Mouse (Mus musculus) Patski (cell line): ENCODE results near the gene Ssbp4. TPM values are rescaled to one million over a fixed set of nuclear protein-coding genes. Genes with fewer than 3 reads are reported as not detected.

Source experiments
- ATAC-seq: fragments of 100-300 bp; one replicate; pipeline ENCODE4 v1.8.0; 2021
- CTCF ChIA-PET: fragments of 350-600 bp; sonication (Branson Sonifier 250); formaldehyde crosslinking; loops from one replicate; lab custom pipeline; 2022; ENCODE audit warnings: inconsistent platforms; lab: Charles Lee
- POLR2A ChIA-PET: fragments of 350-600 bp; sonication (Branson Sonifier 250); formaldehyde crosslinking; loops from one replicate; lab custom pipeline; 2022; ENCODE audit warnings: antibody characterized with exemption, inconsistent platforms; lab: Charles Lee
- DNase-seq: peaks from one replicate; pipeline ENCODE4 v3.0.0-alpha.2; 2011; ENCODE audit warnings: low read depth, low spot score
- H3K27me3 ChIP-seq: fragments of 371-371 bp; one replicate; pipeline ENCODE4 v1.5.1; 2021
- CTCF ChIP-seq: fragments of 100-300 bp; IDR thresholded peaks from one replicate; pipeline ENCODE4 v1.5.1; 2021
- in situ Hi-C: fragments of 300-500 bp; cut with MboI; formaldehyde crosslinking; loops from 3 replicates; pipeline ENCODE4 v1.11.1; 2018; ENCODE audit warnings: low pct_unique_long_range_greater_than_20kb, mixed read lengths
- polyA plus RNA-seq: library from polyadenylated mRNA; unstranded; gene quantifications from one replicate; pipeline ENCODE4 v1.2.3, GENCODE M21; 2021

Gene Ssbp4
- polyA plus RNA-seq, 1 experiment from 2014 or later, result 253 TPM

DNA sequence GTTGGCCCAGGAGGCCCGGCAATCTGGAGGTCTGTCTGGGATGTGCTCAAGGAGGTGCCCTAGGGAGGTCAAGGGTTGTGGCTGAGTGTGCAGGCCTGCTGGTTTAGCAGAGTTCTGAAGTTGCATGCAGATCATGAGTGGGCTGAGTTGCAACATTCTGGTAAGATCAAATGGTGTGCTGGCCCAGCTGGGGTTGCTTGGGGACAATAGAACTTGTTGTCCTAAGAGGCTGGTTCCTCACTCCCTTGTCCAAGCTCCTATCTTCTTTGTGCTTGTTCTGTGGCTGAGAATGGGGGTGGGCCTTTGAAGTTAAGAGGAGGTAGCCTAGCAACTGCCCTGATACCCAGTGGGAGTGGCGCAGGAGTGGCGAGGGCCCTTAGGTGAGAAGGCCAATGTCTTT is 45.9 kb downstream of the Ssbp4 start:
- ChIA-PET POLR2A (interaction anchor here (1.4 kb wide), 1 partner anchor 31 kb away, joined by 4 read pairs; no protein-coding TSS in a partner anchor), CTCF (no interaction called here)
- DNase-seq (no peak), ATAC-seq (no peak)
- in situ Hi-C loops, result no loop called here
- TF ChIP-seq CTCF, result no peak
- H3K27me3 ChIP-seq, result no peaks in the 10 kb centered on the region

GRCm38 (mm10) chr8:70561809-70562535 is 46.7 kb downstream of the Ssbp4 start:
- no peaks in the 10 kb centered on the region for H3K27me3 ChIP-seq
- ATAC-seq (no peak), DNase-seq (no peak)
- POLR2A ChIA-PET, result interaction anchor here (1.5 to 2.4 kb wide), 2 partner anchors 15 to 48 kb away, joined by 3 to 7 read pairs; no protein-coding TSS in a partner anchor
- in situ Hi-C loops, result no loop called here
- TF ChIP-seq CTCF, result no peak
- CTCF ChIA-PET, result interaction anchor here (1.6 to 5.2 kb wide), 4 partner anchors 9 to 49 kb away, joined by 5 to 64 read pairs (median 10); no protein-coding TSS in a partner anchor

DNA sequence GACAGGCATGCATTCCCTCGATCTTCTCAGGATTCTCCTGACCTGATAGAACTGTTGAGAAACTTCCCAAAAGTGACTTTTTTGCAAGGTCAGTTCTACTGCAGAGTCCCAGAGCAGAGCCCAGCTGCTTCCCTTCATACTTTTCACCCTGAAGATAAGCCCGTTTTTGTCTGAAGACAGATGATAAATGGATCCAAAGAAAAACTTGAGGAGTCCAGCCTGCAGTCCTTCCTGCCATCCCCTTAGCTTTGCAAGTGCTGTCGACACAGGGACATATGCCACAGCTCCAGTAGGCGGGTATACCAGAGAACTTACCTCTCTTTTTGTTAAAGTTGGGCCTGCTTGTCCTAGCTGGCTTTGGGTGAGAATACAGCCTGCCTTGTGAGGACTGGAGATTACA is 47.3 kb downstream of the Ssbp4 start:
- no peak for ATAC-seq
- in situ Hi-C loops, result no loop called here
- TF ChIP-seq CTCF, result no peak
- CTCF ChIA-PET, result interaction anchor here (1.0 to 5.2 kb wide), 7 partner anchors 9 to 50 kb away, joined by 3 to 64 read pairs (median 6); no protein-coding TSS in a partner anchor
- no peak for DNase-seq
- POLR2A ChIA-PET, result interaction anchor here (1.0 to 2.4 kb wide), 4 partner anchors 9 to 48 kb away, joined by 3 to 7 read pairs (median 4); no protein-coding TSS in a partner anchor
- H3K27me3 ChIP-seq, result no peaks in the 10 kb centered on the region

- in situ Hi-C loops, result no loop called here
- ChIA-PET CTCF (interaction anchor here (1.0 to 5.2 kb wide), 8 partner anchors 9 to 50 kb away, joined by 3 to 64 read pairs (median 6); no protein-coding TSS in a partner anchor), POLR2A (interaction anchor here (1.0 to 2.4 kb wide), 6 partner anchors 10 to 49 kb away, joined by 3 to 7 read pairs (median 3); no protein-coding TSS in a partner anchor)
- no peak for TF ChIP-seq CTCF
- H3K27me3 ChIP-seq, result no peaks in the 10 kb centered on the region
- ATAC-seq (no peak), DNase-seq (no peak)
Observed at GRCm38 (mm10) chr8:70560564-70560963, 48.1 kb downstream of the Ssbp4 start.

DNA sequence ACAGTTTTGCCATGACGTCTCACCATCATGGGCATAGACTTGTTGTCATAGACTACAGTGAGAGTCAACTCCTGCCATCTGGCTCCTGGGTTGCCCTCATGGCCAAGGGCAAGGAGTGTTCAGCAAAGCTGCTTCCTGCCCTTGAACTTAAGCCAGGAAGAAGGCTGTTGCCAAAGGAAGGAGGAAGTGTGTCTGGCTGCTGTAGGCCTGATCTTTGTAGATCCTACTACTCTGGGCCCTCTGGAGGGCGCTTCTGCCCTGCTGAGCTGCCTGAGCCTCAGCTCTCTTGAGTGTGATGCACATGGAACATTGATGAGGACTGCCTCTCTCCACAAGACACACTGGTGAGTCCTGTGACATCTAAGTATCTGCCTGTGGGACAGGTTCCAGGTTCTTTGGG is 48.6 kb downstream of the Ssbp4 start:
- in situ Hi-C loops, result no loop called here
- ChIA-PET POLR2A (interaction anchor here (1.0 to 2.4 kb wide), 4 partner anchors 10 to 50 kb away, joined by 3 to 7 read pairs (median 4); no protein-coding TSS in a partner anchor), CTCF (interaction anchor here (1.0 to 5.2 kb wide), 6 partner anchors 8 to 40 kb away, joined by 3 to 64 read pairs (median 6); no protein-coding TSS in a partner anchor)
- no peak for TF ChIP-seq CTCF
- ATAC-seq (no peak), DNase-seq (no peak)
- no peaks in the 10 kb centered on the region for H3K27me3 ChIP-seq

DNA sequence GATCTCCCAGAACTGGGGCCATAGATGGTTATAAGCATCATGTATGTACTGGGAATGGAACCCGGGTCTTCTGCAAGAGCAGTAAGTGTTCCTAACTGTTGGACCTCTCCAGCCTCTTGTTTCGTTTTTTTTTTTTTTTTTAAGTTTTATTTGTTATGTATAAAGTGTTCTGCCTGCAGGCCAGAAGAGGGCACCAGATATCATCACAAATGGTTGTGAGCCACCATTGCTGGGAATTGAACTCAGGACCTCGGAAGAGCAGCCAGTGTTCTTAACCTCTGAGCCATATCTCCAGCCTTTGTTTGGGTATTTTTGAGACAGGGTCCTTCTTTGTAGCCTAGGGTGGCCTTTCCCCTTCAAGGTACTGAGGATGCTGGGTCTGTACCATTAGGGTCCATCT is 49.7 kb downstream of the Ssbp4 start:
- POLR2A ChIA-PET, result no interaction called here
- DNase-seq (no peak), ATAC-seq (no peak)
- no peaks in the 10 kb centered on the region for H3K27me3 ChIP-seq
- in situ Hi-C loops, result no loop called here
- CTCF ChIA-PET, result interaction anchor here (1.1 to 5.2 kb wide), 4 partner anchors 15 to 54 kb away, joined by 3 to 64 read pairs (median 4); no protein-coding TSS in a partner anchor
- TF ChIP-seq CTCF, result peak; percentile 65

- ChIA-PET POLR2A (no interaction called here), CTCF (interaction anchor here (0.9 to 5.2 kb wide), 5 partner anchors 14 to 54 kb away, joined by 3 to 64 read pairs (median 3); no protein-coding TSS in a partner anchor)
- in situ Hi-C loops, result no loop called here
- no peak for TF ChIP-seq CTCF
- DNase-seq (no peak), ATAC-seq (no peak)
- H3K27me3 ChIP-seq, result no peaks in the 10 kb centered on the region
Observed at GRCm38 (mm10) chr8:70558334-70558733, 50.3 kb downstream of the Ssbp4 start.

- CTCF ChIA-PET, result no interaction called here
- POLR2A ChIA-PET, result no interaction called here
Observed at GRCm38 (mm10) chr8:70555079-70555747, 53.5 kb downstream of the Ssbp4 start.

GRCm38 (mm10) chr8:70553740-70554139 is 54.9 kb downstream of the Ssbp4 start:
- ChIA-PET CTCF (no interaction called here), POLR2A (no interaction called here)
- ATAC-seq (no peak), DNase-seq (no peak)
- no peak for TF ChIP-seq CTCF
- in situ Hi-C loops, result no loop called here
- no peaks in the 10 kb centered on the region for H3K27me3 ChIP-seq

More at GRCm38 (mm10) chr8:70555079-70555747, 53.5 kb downstream of the Ssbp4 start:
- in situ Hi-C loops, result no loop called here
- ATAC-seq, result no peak
- no peak for TF ChIP-seq CTCF
- no peaks in the 10 kb centered on the region for H3K27me3 ChIP-seq
- no peak for DNase-seq

GRCm38 (mm10) chr8:70552836-70553235 is 55.8 kb downstream of the Ssbp4 start:
- CTCF ChIA-PET, result interaction anchor here (1.3 to 1.8 kb wide), 2 partner anchors 9 to 18 kb away, joined by 3 to 6 read pairs; no protein-coding TSS in a partner anchor
- ATAC-seq, result no peak

More at GRCm38 (mm10) chr8:70552836-70553235, 55.8 kb downstream of the Ssbp4 start:
- DNase-seq, result no peak
- no peaks in the 10 kb centered on the region for H3K27me3 ChIP-seq
- POLR2A ChIA-PET, result interaction anchor here (0.7 to 1.8 kb wide), 2 partner anchors 11 to 148 kb away, joined by 4 to 7 read pairs; no protein-coding TSS in a partner anchor
- in situ Hi-C loops, result no loop called here
- no peak for TF ChIP-seq CTCF
